Mouse (Mus musculus) heart, adult 2 months (tissue): ENCODE measurements around the gene Slx1b. TPM values are rescaled to one million over a fixed set of nuclear protein-coding genes. Genes with fewer than 3 reads are reported as not detected.
"Not testable (repeated sequence)": the region's sequence is repeated elsewhere in the genome, so short reads cannot be mapped to it uniquely, and the experiment has no call there.

Experiments
- DNase-seq, 2 experiments: peaks; one replicate each; pipeline ENCODE4 v3.0.0; 2021
- H3K27ac ChIP-seq: fragments of 200-600 bp; 2 replicates; pipeline ENCODE4 v1.8.1; 2022
- H3K27me3 ChIP-seq: fragments of 200-500 bp; 2 replicates; pipeline ENCODE4 v1.6.1; 2012; ENCODE audit warnings: mild to moderate bottlenecking, low read length, inconsistent platforms, mixed read lengths; ENCODE audit not compliant: control insufficient read depth, insufficient read depth
- H3K36me3 ChIP-seq: fragments of 200-500 bp; 2 replicates; pipeline ENCODE4 v1.6.1; 2012; ENCODE audit warnings: low read length, inconsistent platforms; ENCODE audit not compliant: control insufficient read depth, insufficient read depth
- H3K4me1 ChIP-seq: fragments of 200-500 bp; 2 replicates; pipeline ENCODE4 v1.6.1; 2011; ENCODE audit warnings: low read length; ENCODE audit not compliant: control insufficient read depth, insufficient read depth
- H3K4me3 ChIP-seq: fragments of 200-600 bp; 2 replicates; pipeline ENCODE4 v1.8.1; 2022
- H3K79me2 ChIP-seq: fragments of 200-500 bp; replicated peaks from 2 replicates; pipeline ENCODE4 v1.6.1; 2012; ENCODE audit warnings: mild to moderate bottlenecking, inconsistent platforms, low read length, moderate library complexity, mixed read lengths; ENCODE audit not compliant: control insufficient read depth, insufficient read depth
- H3K9ac ChIP-seq: fragments of 200-500 bp; 2 replicates; pipeline ENCODE4 v1.6.1; 2012; ENCODE audit warnings: low read depth, mild to moderate bottlenecking, control low read depth, inconsistent platforms, low read length, mixed read lengths
- CTCF ChIP-seq: fragments of 200-600 bp; IDR thresholded peaks from 2 replicates; pipeline ENCODE4 v1.8.1; 2022; ENCODE audit warnings: antibody characterized with exemption, mild to moderate bottlenecking, moderate library complexity
- EP300 ChIP-seq: fragments of 200-500 bp; IDR thresholded peaks from 2 replicates; pipeline ENCODE4 v1.6.1; 2011; ENCODE audit warnings: low read depth, low read length, control low read depth; ENCODE audit not compliant: insufficient read depth
- POLR2A ChIP-seq: fragments of 200-500 bp; IDR thresholded peaks from 2 replicates; pipeline ENCODE4 v1.6.1; 2011; ENCODE audit warnings: mild to moderate bottlenecking, low read depth, low read length, control low read depth; ENCODE audit not compliant: insufficient read depth
- WGBS: fragments of 180-500 bp; shearing (Covaris S2); methylation state at CpG from one replicate; pipeline ENCODE4 v1.1.7; 2018; 5-methylcytosine and 5-hydroxymethylcytosine counted together
- intact Hi-C: fragments of 180-260 bp; cut with DNase I; formaldehyde crosslinking; loops from one replicate; pipeline ENCODE4 v1.15.1; 2025
- polyA plus RNA-seq: library from polyadenylated mRNA; depleted of rRNA; stranded (reverse); fragments of >200 nt; gene quantifications from 2 replicates; pipeline ENCODE4 v1.2.3, GENCODE M21; 2012
- total RNA-seq, 2 experiments: library from RNA; stranded (reverse); gene quantifications; 2 replicates each; pipeline ENCODE4 v1.2.3; 2021

Gene Slx1b
- total and polyA plus RNA-seq, 3 experiments = 3.6 to 10.3 (median 3.9) TPM

DNA sequence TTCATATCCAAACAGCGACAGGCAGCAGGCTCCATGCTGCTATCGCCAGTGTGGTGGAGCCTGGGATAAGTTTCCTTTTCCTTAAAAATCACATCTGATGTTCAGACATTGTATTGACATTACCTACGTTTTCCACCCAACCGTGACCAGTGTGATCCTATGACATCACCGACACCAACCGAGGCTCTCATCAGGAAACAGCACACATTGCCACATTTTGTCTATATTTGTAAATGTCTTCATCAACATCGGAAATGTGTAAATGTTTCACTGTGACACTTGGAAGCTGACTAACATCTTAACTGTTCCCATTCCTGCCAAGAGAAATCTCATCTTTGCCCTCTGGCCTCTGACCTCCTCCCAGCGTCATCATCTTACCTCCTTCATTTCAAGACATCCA is 40.5 kb upstream of the Slx1b start:
- no peak overlapping the region for H3K4me3 ChIP-seq
- no peak for DNase-seq
- 59% methylated on average over 8 of the region's 8 CpGs for WGBS
- no peak overlapping the region for H3K27ac ChIP-seq
- H3K9ac ChIP-seq = no peak overlapping the region
- H3K27me3 ChIP-seq = no peaks in the 10 kb centered on the region
- H3K4me1 ChIP-seq = no peaks in the 10 kb centered on the region
- H3K36me3 ChIP-seq = no peaks in the 10 kb centered on the region
- TF ChIP-seq POLR2A (no peak), CTCF (no peak), EP300 (no peak)
- intact Hi-C loops = no loop called here
- no peaks in the 10 kb centered on the region for H3K79me2 ChIP-seq

DNA sequence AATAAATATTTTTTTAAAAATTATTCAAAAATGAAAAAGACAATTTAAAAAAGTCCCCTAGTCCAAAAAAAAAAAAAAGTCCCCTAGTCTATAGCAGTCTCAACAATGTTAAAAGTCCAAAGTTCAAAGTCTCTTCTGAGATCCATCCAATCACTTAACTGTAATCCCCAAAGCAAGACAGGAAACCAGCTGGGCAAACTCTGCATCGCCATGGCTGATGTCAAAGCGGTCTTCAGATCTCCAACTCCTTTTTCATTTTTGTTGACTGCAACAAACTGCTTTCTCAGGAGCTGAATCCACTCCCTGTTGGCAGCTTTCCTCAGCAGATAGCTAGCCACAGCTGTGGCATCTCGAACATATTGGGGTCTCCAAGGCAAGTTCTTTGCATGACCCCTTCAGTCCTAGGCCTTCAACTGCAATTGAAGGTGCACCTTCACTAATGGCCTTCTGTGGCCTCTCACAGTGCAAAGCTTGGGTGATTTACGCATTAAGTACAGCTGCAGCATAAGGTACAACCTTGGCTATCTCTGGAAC is 34.7 kb upstream of the Slx1b start:
- intact Hi-C loops, H3K4me3 ChIP-seq, DNase-seq: not testable (repeated sequence)

DNA sequence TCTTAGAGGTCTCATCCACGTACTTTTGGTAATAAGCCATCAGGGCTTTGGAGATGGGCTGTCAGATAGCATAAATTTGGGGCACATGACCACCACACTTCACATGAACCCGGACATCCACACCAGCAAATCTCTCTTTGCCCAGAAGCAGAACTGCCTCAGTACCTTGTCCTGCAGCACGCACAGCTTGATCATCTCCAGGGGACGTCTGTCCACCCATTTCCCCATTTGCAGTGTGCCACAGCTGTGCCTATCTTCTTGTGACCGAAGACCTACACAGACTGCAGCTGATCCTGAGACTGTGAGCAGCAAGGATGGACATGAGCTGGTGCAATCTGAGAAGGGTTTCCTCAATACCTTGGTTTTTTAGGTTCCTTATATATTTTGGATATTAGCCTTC is 30.1 kb upstream of the Slx1b start:
- Histone ChIP-seq H3K27me3 (no peaks in the 10 kb centered on the region), H3K36me3 (no peaks in the 10 kb centered on the region), H3K4me3 (no peak overlapping the region), H3K79me2 (no peaks in the 10 kb centered on the region), H3K4me1 (no peaks in the 10 kb centered on the region), H3K9ac (no peak overlapping the region), H3K27ac (no peak overlapping the region)
- no peak for TF ChIP-seq EP300
- no peak for TF ChIP-seq CTCF
- TF ChIP-seq POLR2A = no peak
- intact Hi-C loops = no loop called here
- DNase-seq = no peak
- 66% methylated on average over 5 of the region's 5 CpGs for WGBS

More for the DNA sequence above, 34.7 kb upstream of the Slx1b start:
- not testable (repeated sequence) for H3K27ac ChIP-seq, H3K4me1 ChIP-seq, H3K36me3 ChIP-seq, H3K9ac ChIP-seq, H3K27me3 ChIP-seq, H3K79me2 ChIP-seq
- 76% methylated on average over 4 of the region's 4 CpGs for WGBS

DNA sequence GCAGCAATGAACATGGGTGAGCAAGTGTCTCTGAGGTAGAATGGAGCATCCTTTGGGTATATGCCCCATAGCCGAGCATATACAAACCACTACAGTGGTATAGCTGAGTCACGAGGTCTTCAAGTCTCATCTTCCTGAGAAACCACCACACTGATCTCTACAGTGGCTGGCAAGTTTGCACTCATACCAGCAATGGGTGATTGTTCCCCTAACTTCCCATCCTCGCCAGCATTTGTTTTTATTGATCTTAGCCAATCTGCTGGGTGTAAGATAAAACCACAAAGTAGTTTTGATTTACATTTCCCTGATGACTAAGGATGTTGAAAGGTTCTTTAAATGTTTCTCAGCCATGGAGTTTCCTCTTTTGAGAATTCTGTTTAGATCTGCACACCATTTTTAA is 29.5 kb upstream of the Slx1b start:
- DNase-seq = no peak

DNA sequence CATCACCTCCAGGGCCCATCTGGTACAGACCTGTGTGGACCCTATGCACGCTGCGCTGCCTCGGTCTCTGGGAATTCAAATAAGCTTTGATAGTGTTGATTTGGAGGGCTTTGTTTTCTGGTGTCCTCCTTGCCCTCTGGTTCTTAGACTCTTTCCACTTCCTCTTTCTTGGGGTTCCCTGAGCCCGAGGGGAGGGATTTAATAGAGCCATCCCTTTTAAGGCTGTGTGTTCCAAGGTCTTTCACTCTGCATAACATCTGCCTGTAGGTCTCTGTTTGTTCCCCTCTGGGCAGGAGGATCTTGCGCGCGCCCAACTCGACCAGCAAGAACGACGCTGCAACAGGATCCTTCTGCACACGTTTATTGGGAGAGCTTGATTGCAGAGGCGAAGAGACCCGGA is 26.1 kb upstream of the Slx1b start:
- TF ChIP-seq EP300 (no peak), POLR2A (no peak), CTCF (no peak)
- Histone ChIP-seq H3K4me3 (no peak overlapping the region), H3K4me1 (no peaks in the 10 kb centered on the region), H3K36me3 (no peaks in the 10 kb centered on the region), H3K27ac (no peak overlapping the region), H3K79me2 (no peaks in the 10 kb centered on the region), H3K27me3 (no peaks in the 10 kb centered on the region), H3K9ac (no peak overlapping the region)
- intact Hi-C loops = no loop called here
- 91% methylated on average over 13 of the region's 13 CpGs for WGBS
- no peak for DNase-seq

More for the DNA sequence above, 29.5 kb upstream of the Slx1b start:
- Histone ChIP-seq H3K27ac (no peak overlapping the region), H3K9ac (no peak overlapping the region), H3K79me2 (no peaks in the 10 kb centered on the region), H3K36me3 (no peaks in the 10 kb centered on the region), H3K4me1 (no peaks in the 10 kb centered on the region), H3K4me3 (no peak overlapping the region), H3K27me3 (no peaks in the 10 kb centered on the region)
- TF ChIP-seq POLR2A (no peak), EP300 (no peak), CTCF (no peak)
- 49% methylated on average over 3 of the region's 3 CpGs for WGBS
- intact Hi-C loops = no loop called here

DNA sequence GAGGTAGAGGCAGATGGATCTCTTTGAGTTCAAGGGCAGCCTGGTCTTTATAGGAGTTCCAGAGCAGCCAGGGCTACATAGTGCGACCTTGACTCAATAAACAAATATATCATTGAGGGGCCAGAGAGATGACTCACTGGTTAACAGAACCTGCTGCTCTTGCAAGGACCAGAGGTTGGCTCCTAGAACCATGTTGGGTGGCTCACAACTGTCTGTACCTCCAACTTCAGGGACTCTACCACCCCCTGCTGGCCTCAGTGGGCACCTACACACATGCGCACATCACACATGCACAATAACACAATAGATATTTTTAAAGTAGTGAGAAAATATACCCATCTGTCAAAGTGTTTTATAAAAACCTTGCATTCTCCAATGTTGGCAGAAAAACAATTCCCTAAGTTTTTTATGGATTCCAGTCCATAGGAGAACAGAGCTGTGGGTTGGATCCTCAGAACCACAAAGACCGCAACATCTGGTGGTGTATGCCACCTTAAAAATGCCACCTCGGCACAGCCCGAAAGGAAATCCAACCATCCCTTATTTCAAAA is 23.3 kb upstream of the Slx1b start:
- no peaks in the 10 kb centered on the region for H3K79me2 ChIP-seq
- TF ChIP-seq POLR2A (no peak), CTCF (peak; percentile 7; the same call in 1 of the 2 replicates)
- H3K27me3 ChIP-seq = no peaks in the 10 kb centered on the region
- H3K27ac ChIP-seq = no peak overlapping the region
- intact Hi-C loops = no loop called here
- no peaks in the 10 kb centered on the region for H3K36me3 ChIP-seq
- no peak overlapping the region for H3K9ac ChIP-seq
- H3K4me3 ChIP-seq = no peak overlapping the region
- no peak for DNase-seq
- WGBS = 91% methylated on average over 5 of the region's 5 CpGs
- H3K4me1 ChIP-seq = no peaks in the 10 kb centered on the region
